Mouse (Mus musculus): Measurements from ENCODE around the gene Gnaq. TPM values are rescaled to one million over a fixed set of nuclear protein-coding genes. Genes with fewer than 3 reads are reported as not detected.
A peak's percentile ranks its signal among the peaks of the same experiment; 100 is the strongest.
"Not testable (repeated sequence)": the region's sequence is repeated elsewhere in the genome, so short reads cannot be mapped to it uniquely, and the experiment has no call there.

Gnaq gene
- 9.2 and 10.1 TPM in 2 replicates for polyA plus RNA-seq (2014; fragmentation: Nextera tagmentation; extraction: Ambion mirVana)

- H3K4me1 ChIP-seq (ENCODE audit: control insufficient read depth in 2 of 2, insufficient read depth in 2 of 2, low read length in 2 of 2): peaks cover 6 to 25% of the 10 kb centered on the region in 2 experiments; a peak in 3 of 4 replicates
- no peaks in the 10 kb centered on the region for H3K36me3 ChIP-seq (ENCODE audit: control insufficient read depth, insufficient read depth, low read length)
- peak within 1 kb of the TSS; percentile 94 for H3K4me3 ChIP-seq (ENCODE audit: control insufficient read depth in 1 of 2, insufficient read depth in 1 of 2, low read depth in 1 of 2, low read length in 2 of 2)
- peak within 1 kb of the TSS; percentile 91 to 97 for H3K27ac ChIP-seq (replicated peaks in 1 of 2; ENCODE audit: control insufficient read depth in 1 of 2, insufficient read depth in 1 of 2, low read depth in 2 of 2, low read length in 2 of 2)
- H3K4me2 ChIP-seq (ENCODE audit: low read length): peak within 1 kb of the TSS; percentile 58
- no peaks in the 10 kb centered on the region for H3K27me3 ChIP-seq (ENCODE audit: control insufficient read depth, insufficient read depth, low read length)
- peak within 1 kb of the TSS; percentile 99 for H3K9ac ChIP-seq (ENCODE audit: low read length)
- whole genome bisulfite sequencing: 0% methylated on average over 5 of the region's 14 CpGs
- ATAC-seq (ENCODE audit: insufficient number of reproducible peaks, insufficient read depth, low FRiP score, low read depth): no peak
- no peaks in the 10 kb centered on the region for H3K9me3 ChIP-seq (ENCODE audit: control insufficient read depth, low read length)
Measured at GRCm38 (mm10) chr19:16132791-16132864, at the start of gene Gnaq. Gnaq (plus strand) TSS chr19:16132831.

GRCm38 (mm10) chr19:16083981-16084630 lies 48.5 kb upstream of the Gnaq start:
- not testable (repeated sequence) for H3K27ac ChIP-seq (replicated peaks in 1 of 2; ENCODE audit: control insufficient read depth in 1 of 2, insufficient read depth in 1 of 2, low read depth in 2 of 2, low read length in 2 of 2); H3K9ac ChIP-seq (ENCODE audit: low read length); ATAC-seq (ENCODE audit: insufficient number of reproducible peaks, insufficient read depth, low FRiP score, low read depth); H3K9me3 ChIP-seq (ENCODE audit: control insufficient read depth, low read length); H3K4me3 ChIP-seq (ENCODE audit: control insufficient read depth in 1 of 2, insufficient read depth in 1 of 2, low read depth in 1 of 2, low read length in 2 of 2); H3K27me3 ChIP-seq (ENCODE audit: control insufficient read depth, insufficient read depth, low read length); H3K4me2 ChIP-seq (ENCODE audit: low read length); H3K4me1 ChIP-seq (ENCODE audit: control insufficient read depth in 2 of 2, insufficient read depth in 2 of 2, low read length in 2 of 2); H3K36me3 ChIP-seq (ENCODE audit: control insufficient read depth, insufficient read depth, low read length)
- WGBS: 95% methylated on average over 20 of the region's 21 CpGs

GRCm38 (mm10) chr19:16085248-16085647 lies 47.4 kb upstream of the Gnaq start:
- Histone ChIP-seq H3K27me3 (ENCODE audit: control insufficient read depth, insufficient read depth, low read length) (no peaks in the 10 kb centered on the region), H3K4me1 (ENCODE audit: control insufficient read depth in 2 of 2, insufficient read depth in 2 of 2, low read length in 2 of 2) (no peaks in the 10 kb centered on the region), H3K27ac (replicated peaks in 1 of 2; ENCODE audit: control insufficient read depth in 1 of 2, insufficient read depth in 1 of 2, low read depth in 2 of 2, low read length in 2 of 2) (no peak overlapping the region), H3K4me3 (ENCODE audit: control insufficient read depth in 1 of 2, insufficient read depth in 1 of 2, low read depth in 1 of 2, low read length in 2 of 2) (no peak overlapping the region), H3K36me3 (ENCODE audit: control insufficient read depth, insufficient read depth, low read length) (no peaks in the 10 kb centered on the region), H3K9me3 (ENCODE audit: control insufficient read depth, low read length) (0 out of 2 replicates have a peak, but pooled peaks cover 2% of the 10 kb centered on the region), H3K9ac (ENCODE audit: low read length) (no peak overlapping the region), H3K4me2 (ENCODE audit: low read length) (no peak overlapping the region)
- 75% methylated on average over 4 of the region's 4 CpGs for WGBS
- no peak for ATAC-seq (ENCODE audit: insufficient number of reproducible peaks, insufficient read depth, low FRiP score, low read depth)

- Histone ChIP-seq H3K4me3 (ENCODE audit: control insufficient read depth in 1 of 2, insufficient read depth in 1 of 2, low read depth in 1 of 2, low read length in 2 of 2) (no peak overlapping the region), H3K9me3 (ENCODE audit: control insufficient read depth, low read length) (no peaks in the 10 kb centered on the region), H3K36me3 (ENCODE audit: control insufficient read depth, insufficient read depth, low read length) (no peaks in the 10 kb centered on the region), H3K27me3 (ENCODE audit: control insufficient read depth, insufficient read depth, low read length) (no peaks in the 10 kb centered on the region), H3K4me2 (ENCODE audit: low read length) (no peak overlapping the region), H3K4me1 (ENCODE audit: control insufficient read depth in 2 of 2, insufficient read depth in 2 of 2, low read length in 2 of 2) (no peaks in the 10 kb centered on the region), H3K27ac (replicated peaks in 1 of 2; ENCODE audit: control insufficient read depth in 1 of 2, insufficient read depth in 1 of 2, low read depth in 2 of 2, low read length in 2 of 2) (no peak overlapping the region), H3K9ac (ENCODE audit: low read length) (no peak overlapping the region)
- no peak for ATAC-seq (ENCODE audit: insufficient number of reproducible peaks, insufficient read depth, low FRiP score, low read depth)
Measured at GRCm38 (mm10) chr19:16086154-16086553, 46.5 kb upstream of the Gnaq start.

GRCm38 (mm10) chr19:16086581-16086980 lies 46.0 kb upstream of the Gnaq start:
- H3K4me3 ChIP-seq (ENCODE audit: control insufficient read depth in 1 of 2, insufficient read depth in 1 of 2, low read depth in 1 of 2, low read length in 2 of 2): no peak overlapping the region
- ATAC-seq (ENCODE audit: insufficient number of reproducible peaks, insufficient read depth, low FRiP score, low read depth): no peak
- H3K9me3 ChIP-seq (ENCODE audit: control insufficient read depth, low read length): no peaks in the 10 kb centered on the region
- H3K4me1 ChIP-seq (ENCODE audit: control insufficient read depth in 2 of 2, insufficient read depth in 2 of 2, low read length in 2 of 2): no peaks in the 10 kb centered on the region
- H3K36me3 ChIP-seq (ENCODE audit: control insufficient read depth, insufficient read depth, low read length): no peaks in the 10 kb centered on the region
- no peaks in the 10 kb centered on the region for H3K27me3 ChIP-seq (ENCODE audit: control insufficient read depth, insufficient read depth, low read length)
- no peak overlapping the region for H3K27ac ChIP-seq (replicated peaks in 1 of 2; ENCODE audit: control insufficient read depth in 1 of 2, insufficient read depth in 1 of 2, low read depth in 2 of 2, low read length in 2 of 2)
- H3K4me2 ChIP-seq (ENCODE audit: low read length): no peak overlapping the region
- H3K9ac ChIP-seq (ENCODE audit: low read length): no peak overlapping the region

GRCm38 (mm10) chr19:16087391-16087790 lies 45.2 kb upstream of the Gnaq start:
- no peaks in the 10 kb centered on the region for H3K9me3 ChIP-seq (ENCODE audit: control insufficient read depth, low read length)
- H3K4me2 ChIP-seq (ENCODE audit: low read length): no peak overlapping the region
- no peak overlapping the region for H3K4me3 ChIP-seq (ENCODE audit: control insufficient read depth in 1 of 2, insufficient read depth in 1 of 2, low read depth in 1 of 2, low read length in 2 of 2)
- H3K36me3 ChIP-seq (ENCODE audit: control insufficient read depth, insufficient read depth, low read length): no peaks in the 10 kb centered on the region
- ATAC-seq (ENCODE audit: insufficient number of reproducible peaks, insufficient read depth, low FRiP score, low read depth): no peak
- H3K9ac ChIP-seq (ENCODE audit: low read length): no peak overlapping the region
- H3K4me1 ChIP-seq (ENCODE audit: control insufficient read depth in 2 of 2, insufficient read depth in 2 of 2, low read length in 2 of 2): no peaks in the 10 kb centered on the region
- no peak overlapping the region for H3K27ac ChIP-seq (replicated peaks in 1 of 2; ENCODE audit: control insufficient read depth in 1 of 2, insufficient read depth in 1 of 2, low read depth in 2 of 2, low read length in 2 of 2)
- H3K27me3 ChIP-seq (ENCODE audit: control insufficient read depth, insufficient read depth, low read length): no peaks in the 10 kb centered on the region

- H3K27ac ChIP-seq (replicated peaks in 1 of 2; ENCODE audit: control insufficient read depth in 1 of 2, insufficient read depth in 1 of 2, low read depth in 2 of 2, low read length in 2 of 2): no peak overlapping the region
- WGBS: 74% methylated on average over 4 of the region's 4 CpGs
- H3K9ac ChIP-seq (ENCODE audit: low read length): no peak overlapping the region
- no peak overlapping the region for H3K4me2 ChIP-seq (ENCODE audit: low read length)
- no peak for ATAC-seq (ENCODE audit: insufficient number of reproducible peaks, insufficient read depth, low FRiP score, low read depth)
- no peaks in the 10 kb centered on the region for H3K27me3 ChIP-seq (ENCODE audit: control insufficient read depth, insufficient read depth, low read length)
- H3K36me3 ChIP-seq (ENCODE audit: control insufficient read depth, insufficient read depth, low read length): no peaks in the 10 kb centered on the region
- no peak overlapping the region for H3K4me3 ChIP-seq (ENCODE audit: control insufficient read depth in 1 of 2, insufficient read depth in 1 of 2, low read depth in 1 of 2, low read length in 2 of 2)
- no peaks in the 10 kb centered on the region for H3K9me3 ChIP-seq (ENCODE audit: control insufficient read depth, low read length)
- H3K4me1 ChIP-seq (ENCODE audit: control insufficient read depth in 2 of 2, insufficient read depth in 2 of 2, low read length in 2 of 2): no peaks in the 10 kb centered on the region
Measured at GRCm38 (mm10) chr19:16093616-16094015, 39.0 kb upstream of the Gnaq start.

GRCm38 (mm10) chr19:16109901-16110300 lies 22.7 kb upstream of the Gnaq start:
- Histone ChIP-seq H3K4me2 (ENCODE audit: low read length) (no peak overlapping the region), H3K9ac (ENCODE audit: low read length) (no peak overlapping the region), H3K36me3 (ENCODE audit: control insufficient read depth, insufficient read depth, low read length) (no peaks in the 10 kb centered on the region), H3K27me3 (ENCODE audit: control insufficient read depth, insufficient read depth, low read length) (no peaks in the 10 kb centered on the region), H3K4me3 (ENCODE audit: control insufficient read depth in 1 of 2, insufficient read depth in 1 of 2, low read depth in 1 of 2, low read length in 2 of 2) (no peak overlapping the region), H3K9me3 (ENCODE audit: control insufficient read depth, low read length) (no peaks in the 10 kb centered on the region), H3K27ac (replicated peaks in 1 of 2; ENCODE audit: control insufficient read depth in 1 of 2, insufficient read depth in 1 of 2, low read depth in 2 of 2, low read length in 2 of 2) (no peak overlapping the region), H3K4me1 (ENCODE audit: control insufficient read depth in 2 of 2, insufficient read depth in 2 of 2, low read length in 2 of 2) (no peaks in the 10 kb centered on the region)
- no peak for ATAC-seq (ENCODE audit: insufficient number of reproducible peaks, insufficient read depth, low FRiP score, low read depth)
- 80% methylated on average over 3 of the region's 3 CpGs for WGBS

Data from heart, embryonic 14.5 days (tissue).